Mouse (Mus musculus) brain, embryonic 14.5 days (tissue): ENCODE measurements around the gene Runx1.

ENCODE experiments used
- CTCF ChIP-seq: fragments of 200-500 bp; IDR thresholded peaks from 2 replicates; pipeline ENCODE4 v1.5.1; 2012; ENCODE audit warnings: inconsistent platforms, mild to moderate bottlenecking, moderate library complexity, borderline replicate concordance; ENCODE audit not compliant: insufficient read depth, insufficient read length; ENCODE audit errors: extremely low read depth
- POLR2A ChIP-seq: fragments of 200-500 bp; IDR thresholded peaks from 2 replicates; pipeline ENCODE4 v1.6.1; 2012; ENCODE audit warnings: mild to moderate bottlenecking, inconsistent platforms, borderline replicate concordance; ENCODE audit not compliant: poor library complexity, insufficient read depth, insufficient read length, severe bottlenecking; ENCODE audit errors: extremely low read depth

DNA sequence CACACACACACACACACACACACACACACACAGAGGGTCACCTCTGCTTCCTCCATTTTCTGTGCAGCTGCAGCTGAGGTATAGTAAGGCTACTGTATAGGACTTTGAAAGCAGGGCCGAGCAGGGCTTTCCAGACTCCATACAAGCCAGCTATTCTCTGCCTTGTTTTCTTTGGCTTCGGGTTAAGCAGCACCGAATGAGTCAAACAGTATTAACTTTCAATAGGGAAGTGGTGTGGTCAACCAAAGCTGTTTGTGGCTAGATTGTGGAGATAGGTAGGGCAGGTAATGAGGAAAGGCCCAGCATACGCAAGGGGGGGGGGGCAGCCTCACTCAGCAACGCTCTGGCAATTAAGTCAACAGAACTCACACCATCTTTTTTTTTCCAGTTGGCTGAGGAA lies 172.1 kb downstream of the Runx1 start:
- no peak for TF ChIP-seq POLR2A
- no peak for TF ChIP-seq CTCF
